Mouse (Mus musculus): ENCODE results near the gene Tmigd3. TPM values are rescaled to one million over a fixed set of nuclear protein-coding genes. Genes with fewer than 3 reads are reported as not detected.
A peak's percentile ranks its signal among the peaks of the same experiment; 100 is the strongest.

Tmigd3 gene
- total and polyA plus RNA-seq, 3 experiments = 0.27 to 0.36 TPM; not detected in 1

DNA sequence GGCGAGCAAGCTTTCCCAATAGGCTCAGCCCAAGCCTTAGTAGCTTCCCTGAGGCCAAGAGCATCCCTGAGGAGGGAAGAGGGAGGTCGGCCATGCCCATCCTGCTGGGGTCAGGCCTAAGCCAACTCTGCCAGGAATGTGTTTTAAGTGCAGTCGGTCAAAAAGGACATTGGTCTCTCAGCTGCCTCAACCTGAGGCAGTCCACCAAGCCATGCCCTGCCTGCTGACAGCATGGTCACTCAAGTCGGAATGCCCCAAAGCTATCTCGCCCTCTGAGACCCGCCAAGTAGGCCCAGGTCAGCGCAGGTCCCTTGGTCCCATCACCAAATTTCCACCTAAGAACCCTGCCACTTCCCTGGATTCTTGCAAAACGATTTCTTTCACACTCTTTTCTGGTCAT lies 8.0 kb downstream of the Tmigd3 start:
- Histone ChIP-seq H3K4me1 (ENCODE audit: control insufficient read depth in 1 of 2, insufficient read depth in 2 of 2, low read length in 2 of 2) (peaks cover 5 to 25% of the 10 kb centered on the region in 2 experiments), H3K4me3 (ENCODE audit: control insufficient read depth in 1 of 2, insufficient read depth in 1 of 2, low read depth in 2 of 2, low read length in 2 of 2) (no peak overlapping the region), H3K27ac (ENCODE audit: control insufficient read depth, low read depth, low read length) (no peak overlapping the region), H3K9ac (ENCODE audit: control insufficient read depth, low read depth, low read length, poor library complexity, severe bottlenecking) (no peak overlapping the region), H3K9me3 (replicated peaks; ENCODE audit: insufficient read depth, low read length) (no peaks in the 10 kb centered on the region), H3K27me3 (ENCODE audit: control insufficient read depth in 1 of 2, insufficient read depth in 2 of 2, low read length in 2 of 2) (no peaks in the 10 kb centered on the region; a peak in 1 of 4 replicates), H3K36me3 (ENCODE audit: control insufficient read depth in 1 of 2, insufficient read depth in 2 of 2, low read length in 2 of 2) (peaks cover 0 to 2% of the 10 kb centered on the region in 2 experiments; a peak in 2 of 4 replicates), H3K79me2 (ENCODE audit: control insufficient read depth, insufficient read depth, low read length, poor library complexity) (no peaks in the 10 kb centered on the region)
- no peak for DNase-seq (ENCODE audit: low read depth, low spot score)
- TF ChIP-seq MAFK (IDR thresholded peaks at IDR 0.05; ENCODE audit: borderline replicate concordance, low read depth, low read length) = no peak
- no peak for TF ChIP-seq RCOR1 (IDR thresholded peaks at IDR 0.05; ENCODE audit: low read depth, low read length)
- TF ChIP-seq TBP (IDR thresholded peaks at IDR 0.05; ENCODE audit: low read depth, low read length) = no peak
- TF ChIP-seq POLR2A (IDR thresholded peaks at IDR 0.05; ENCODE audit: control insufficient read depth in 1 of 2, insufficient read depth in 1 of 2, low read depth in 1 of 2, low read length in 2 of 2, poor library complexity in 1 of 2) = no peak
- no peak for TF ChIP-seq ZMIZ1 (IDR thresholded peaks at IDR 0.05; ENCODE audit: low read depth, low read length)
- TF ChIP-seq ZNF384 (IDR thresholded peaks at IDR 0.05; ENCODE audit: low read depth, low read length) = no peak
- TF ChIP-seq MYC (IDR thresholded peaks at IDR 0.05; ENCODE audit: low read depth, low read length) = no peak

DNA sequence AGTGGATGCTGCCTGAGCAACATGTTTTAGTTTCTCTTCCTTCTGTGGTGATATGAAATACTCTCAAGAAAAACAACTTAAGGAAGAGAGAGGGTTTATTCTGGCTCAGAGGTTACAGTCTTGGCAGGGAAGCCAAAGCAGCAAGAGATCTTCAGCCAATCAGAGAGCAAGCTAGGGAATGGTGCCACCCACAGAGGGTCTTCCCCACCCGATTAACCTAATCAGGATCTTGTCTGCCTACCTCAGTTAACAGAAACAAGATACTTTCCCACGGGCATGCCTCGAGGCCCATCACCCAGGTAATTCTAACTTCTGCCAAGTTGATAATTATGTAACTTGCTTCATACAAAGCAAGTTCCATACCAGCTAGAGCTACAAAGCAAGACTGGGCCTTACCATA lies 9.7 kb downstream of the Tmigd3 start:
- peaks cover 5 to 25% of the 10 kb centered on the region in 2 experiments for H3K4me1 ChIP-seq (ENCODE audit: control insufficient read depth in 1 of 2, insufficient read depth in 2 of 2, low read length in 2 of 2)
- peak in 1 of 2 experiments; percentile 30; a peak in 1 of 4 replicates for TF ChIP-seq EP300 (IDR thresholded peaks at IDR 0.05; ENCODE audit: low read depth in 1 of 2, low read length in 2 of 2)
- no peak for TF ChIP-seq MAZ (IDR thresholded peaks at IDR 0.05; ENCODE audit: low read depth, low read length)
- peak; percentile 32; the same call in 1 of the 2 replicates for TF ChIP-seq ETS1 (IDR thresholded peaks at IDR 0.05; ENCODE audit: low read depth, low read length)
- DNase-seq (ENCODE audit: low read depth, low spot score) = peak; percentile 52
- peaks cover 0 to 2% of the 10 kb centered on the region in 2 experiments; a peak in 2 of 4 replicates for H3K36me3 ChIP-seq (ENCODE audit: control insufficient read depth in 1 of 2, insufficient read depth in 2 of 2, low read length in 2 of 2)
- no peaks in the 10 kb centered on the region for H3K79me2 ChIP-seq (ENCODE audit: control insufficient read depth, insufficient read depth, low read length, poor library complexity)
- H3K27me3 ChIP-seq (ENCODE audit: control insufficient read depth in 1 of 2, insufficient read depth in 2 of 2, low read length in 2 of 2) = no peaks in the 10 kb centered on the region; a peak in 1 of 4 replicates
- no peak overlapping the region for H3K9ac ChIP-seq (ENCODE audit: control insufficient read depth, low read depth, low read length, poor library complexity, severe bottlenecking)
- H3K9me3 ChIP-seq (replicated peaks; ENCODE audit: insufficient read depth, low read length) = no peaks in the 10 kb centered on the region
- H3K4me3 ChIP-seq (ENCODE audit: control insufficient read depth in 1 of 2, insufficient read depth in 1 of 2, low read depth in 2 of 2, low read length in 2 of 2) = peak overlapping the region in 1 of 2 experiments; percentile 5; a peak in 1 of 4 replicates
- no peak overlapping the region for H3K27ac ChIP-seq (ENCODE audit: control insufficient read depth, low read depth, low read length)

DNA sequence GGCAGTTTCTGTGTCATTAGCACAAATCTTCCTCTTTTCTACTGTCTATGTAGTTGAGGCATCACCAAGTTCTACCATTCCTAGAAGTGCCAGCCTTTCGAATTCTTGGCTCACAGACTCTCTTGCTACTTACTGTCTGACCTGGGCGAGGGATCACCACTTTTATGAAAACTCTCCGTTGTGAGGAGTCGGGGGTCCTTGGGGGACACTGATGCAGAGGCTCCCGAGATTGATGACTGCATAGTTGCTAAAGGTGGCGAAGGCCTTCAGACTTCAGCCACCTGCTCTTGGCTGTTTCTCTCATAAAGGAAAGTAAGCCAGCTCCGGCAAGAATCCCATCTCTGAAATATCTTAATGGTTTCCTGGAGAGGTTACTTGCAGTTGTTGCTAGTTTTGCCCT lies 11.4 kb downstream of the Tmigd3 start:
- Histone ChIP-seq H3K79me2 (ENCODE audit: control insufficient read depth, insufficient read depth, low read length, poor library complexity) (no peaks in the 10 kb centered on the region), H3K27ac (ENCODE audit: control insufficient read depth, low read depth, low read length) (no peak overlapping the region), H3K9me3 (replicated peaks; ENCODE audit: insufficient read depth, low read length) (no peaks in the 10 kb centered on the region), H3K9ac (ENCODE audit: control insufficient read depth, low read depth, low read length, poor library complexity, severe bottlenecking) (no peak overlapping the region), H3K36me3 (ENCODE audit: control insufficient read depth in 1 of 2, insufficient read depth in 2 of 2, low read length in 2 of 2) (peaks cover 0 to 2% of the 10 kb centered on the region in 2 experiments; a peak in 2 of 4 replicates), H3K4me1 (ENCODE audit: control insufficient read depth in 1 of 2, insufficient read depth in 2 of 2, low read length in 2 of 2) (peaks cover 5 to 19% of the 10 kb centered on the region in 2 experiments), H3K4me3 (ENCODE audit: control insufficient read depth in 1 of 2, insufficient read depth in 1 of 2, low read depth in 2 of 2, low read length in 2 of 2) (no peak overlapping the region), H3K27me3 (ENCODE audit: control insufficient read depth in 1 of 2, insufficient read depth in 2 of 2, low read length in 2 of 2) (no peaks in the 10 kb centered on the region; a peak in 1 of 4 replicates)
- TF ChIP-seq BHLHE40 (IDR thresholded peaks at IDR 0.05; ENCODE audit: borderline replicate concordance, low read depth, low read length) (no peak), ZNF384 (IDR thresholded peaks at IDR 0.05; ENCODE audit: low read depth, low read length) (no peak), NELFE (IDR thresholded peaks at IDR 0.05; ENCODE audit: low read depth, low read length) (no peak), POLR2AphosphoS2 (IDR thresholded peaks at IDR 0.05; ENCODE audit: low read length) (no peak), USF1 (IDR thresholded peaks at IDR 0.05; ENCODE audit: low read depth, low read length) (no peak), MAX (IDR thresholded peaks at IDR 0.05; ENCODE audit: low read length) (no peak), NRF1 (IDR thresholded peaks at IDR 0.05; ENCODE audit: insufficient read depth, low read depth, low read length, poor library complexity, severe bottlenecking) (no peak), MYC (IDR thresholded peaks at IDR 0.05; ENCODE audit: low read depth, low read length) (no peak), E2F4 (IDR thresholded peaks at IDR 0.05; ENCODE audit: borderline replicate concordance, low read depth, low read length) (no peak), SMC3 (IDR thresholded peaks at IDR 0.05; ENCODE audit: low read depth, low read length) (no peak)
- no peak for DNase-seq (ENCODE audit: low read depth, low spot score)
